Mouse (Mus musculus) cortical plate, adult 2 months (tissue): ENCODE measurements at regions not wholly inside any gene's neighbourhood (a gene's known extent, or its start where the extent isn't known, plus 50 kb on each side); places are given as distances from the start of the nearest gene placed in this dataset.

Source experiments
- CTCF ChIP-seq: fragments of 200-500 bp; IDR thresholded peaks from 2 replicates; pipeline ENCODE4 v1.5.1; 2011; ENCODE audit warnings: mild to moderate bottlenecking, control low read depth, low read length; ENCODE audit not compliant: insufficient read depth; ENCODE audit errors: extremely low read depth
- POLR2A ChIP-seq: fragments of 200-500 bp; IDR thresholded peaks from 2 replicates; pipeline ENCODE4 v1.6.1; 2011; ENCODE audit warnings: mild to moderate bottlenecking, low read length, control low read depth; ENCODE audit not compliant: insufficient read depth; ENCODE audit errors: extremely low read depth

GRCm38 (mm10) chr8:79583326-79583725 is 56.1 kb upstream of the Otud4 start:
- TF ChIP-seq CTCF = peak; percentile 21; the same call in 1 of the 2 replicates
- TF ChIP-seq POLR2A = no peak
